Mouse (Mus musculus) heart, embryonic 12.5 days (tissue): ENCODE measurements around the gene Cd24a. TPM values are rescaled to one million over a fixed set of nuclear protein-coding genes. Genes with fewer than 3 reads are reported as not detected.
A peak's percentile ranks its signal among the peaks of the same experiment; 100 is the strongest.

Experiments
- ATAC-seq: fragments of 200-750 bp; cut with Nextera tagmentation; 2 replicates; pipeline ENCODE4 v1.8.0; 2017; ENCODE audit warnings: moderate TSS enrichment, moderate library complexity; ENCODE audit not compliant: insufficient number of reproducible peaks, low FRiP score
- H3K27ac ChIP-seq: fragments of 300-500 bp; sonication (generic); 2 replicates; pipeline ENCODE4 v1.5.1; 2016; ENCODE audit warnings: mild to moderate bottlenecking, moderate library complexity; ENCODE audit not compliant: poor library complexity, severe bottlenecking
- H3K27me3 ChIP-seq: fragments of 300-500 bp; sonication (generic); replicated peaks from 2 replicates; pipeline ENCODE4 v1.6.1; 2016; ENCODE audit warnings: mild to moderate bottlenecking, moderate library complexity
- H3K36me3 ChIP-seq: fragments of 300-500 bp; sonication (generic); 2 replicates; pipeline ENCODE4 v1.6.1; 2016; ENCODE audit warnings: mild to moderate bottlenecking, moderate library complexity
- H3K4me1 ChIP-seq: fragments of 300-500 bp; sonication (generic); replicated peaks from 2 replicates; pipeline ENCODE4 v1.6.1; 2016; ENCODE audit warnings: mild to moderate bottlenecking
- H3K4me2 ChIP-seq: fragments of 300-500 bp; sonication (generic); 2 replicates; pipeline ENCODE4 v1.6.1; 2016; ENCODE audit warnings: mild to moderate bottlenecking, moderate library complexity
- H3K4me3 ChIP-seq: fragments of 300-500 bp; sonication (generic); 2 replicates; pipeline ENCODE4 v1.5.1; 2016; ENCODE audit warnings: mild to moderate bottlenecking
- H3K9ac ChIP-seq: fragments of 300-500 bp; sonication (generic); 2 replicates; pipeline ENCODE4 v1.6.1; 2016; ENCODE audit warnings: mild to moderate bottlenecking, moderate library complexity
- H3K9me3 ChIP-seq: fragments of 300-500 bp; sonication (generic); replicated peaks from 2 replicates; pipeline ENCODE4 v1.6.1; 2016; ENCODE audit warnings: mild to moderate bottlenecking, moderate library complexity
- WGBS: fragments of 180-500 bp; shearing (Covaris S2); methylation state at CpG from one replicate; pipeline ENCODE4 v1.1.7; 2016; 5-methylcytosine and 5-hydroxymethylcytosine counted together
- polyA plus RNA-seq: library from polyadenylated mRNA; unstranded; fragments of >200 nt; fragmentation: Nextera tagmentation; extraction: Ambion mirVana; gene quantifications from 2 replicates; pipeline ENCODE4 v1.2.1, GENCODE M21; 2016

The Cd24a gene
- polyA plus RNA-seq, 1 experiment from 2014 or later, result 89.2 TPM

GRCm38 (mm10) chr10:43603975-43604686 is 26.0 kb downstream of the Cd24a start:
- H3K4me3 ChIP-seq, result no peak overlapping the region
- no peaks in the 10 kb centered on the region for H3K9me3 ChIP-seq
- H3K4me1 ChIP-seq, result peaks cover 19% of the 10 kb centered on the region
- no peaks in the 10 kb centered on the region for H3K27me3 ChIP-seq
- no peak overlapping the region for H3K4me2 ChIP-seq
- H3K27ac ChIP-seq, result no peak overlapping the region
- no peak for ATAC-seq
- H3K9ac ChIP-seq, result no peak overlapping the region
- H3K36me3 ChIP-seq, result no peaks in the 10 kb centered on the region
- WGBS, result 53% methylated on average over 4 of the region's 4 CpGs

GRCm38 (mm10) chr10:43604687-43605250 is 26.7 kb downstream of the Cd24a start:
- Histone ChIP-seq H3K4me3 (no peak overlapping the region), H3K27me3 (no peaks in the 10 kb centered on the region), H3K4me2 (no peak overlapping the region), H3K9me3 (no peaks in the 10 kb centered on the region), H3K27ac (no peak overlapping the region), H3K36me3 (no peaks in the 10 kb centered on the region), H3K9ac (no peak overlapping the region), H3K4me1 (peaks cover 19% of the 10 kb centered on the region)
- WGBS, result 62% methylated on average over 10 of the region's 10 CpGs
- ATAC-seq, result no peak

GRCm38 (mm10) chr10:43605901-43606300 is 27.8 kb downstream of the Cd24a start:
- H3K4me3 ChIP-seq, result no peak overlapping the region
- 76% methylated on average over 7 of the region's 7 CpGs for WGBS
- H3K9me3 ChIP-seq, result no peaks in the 10 kb centered on the region
- peaks cover 17% of the 10 kb centered on the region for H3K4me1 ChIP-seq
- no peak for ATAC-seq
- no peaks in the 10 kb centered on the region for H3K27me3 ChIP-seq
- no peak overlapping the region for H3K9ac ChIP-seq
- no peak overlapping the region for H3K27ac ChIP-seq
- H3K36me3 ChIP-seq, result no peaks in the 10 kb centered on the region
- no peak overlapping the region for H3K4me2 ChIP-seq

DNA sequence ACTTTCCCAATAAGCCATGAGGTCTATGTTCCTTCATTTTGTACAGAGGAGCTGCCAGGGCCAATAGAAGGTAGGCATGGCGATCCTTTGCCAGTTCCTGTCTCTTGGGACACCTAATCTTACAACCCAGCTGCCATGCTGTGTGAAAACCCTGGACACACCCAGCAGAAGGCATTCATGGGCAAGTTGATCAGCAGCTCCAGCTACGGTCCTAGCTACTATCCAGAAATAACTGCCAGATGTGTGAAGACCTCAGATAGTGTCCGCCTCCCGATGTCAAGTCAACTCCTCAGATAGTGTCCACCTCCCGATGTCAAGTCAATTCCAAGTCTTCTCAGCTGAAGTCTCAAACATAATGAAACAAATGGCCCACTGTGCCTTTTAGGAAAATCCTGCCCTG is 31.4 kb downstream of the Cd24a start:
- Histone ChIP-seq H3K27ac (no peak overlapping the region), H3K4me3 (no peak overlapping the region), H3K27me3 (no peaks in the 10 kb centered on the region), H3K9ac (no peak overlapping the region), H3K9me3 (no peaks in the 10 kb centered on the region), H3K4me2 (no peak overlapping the region), H3K4me1 (peaks cover 2% of the 10 kb centered on the region; the same call in 1 of the 2 replicates), H3K36me3 (no peaks in the 10 kb centered on the region)
- WGBS, result 46% methylated on average over 5 of the region's 5 CpGs
- peak; percentile 88 for ATAC-seq

DNA sequence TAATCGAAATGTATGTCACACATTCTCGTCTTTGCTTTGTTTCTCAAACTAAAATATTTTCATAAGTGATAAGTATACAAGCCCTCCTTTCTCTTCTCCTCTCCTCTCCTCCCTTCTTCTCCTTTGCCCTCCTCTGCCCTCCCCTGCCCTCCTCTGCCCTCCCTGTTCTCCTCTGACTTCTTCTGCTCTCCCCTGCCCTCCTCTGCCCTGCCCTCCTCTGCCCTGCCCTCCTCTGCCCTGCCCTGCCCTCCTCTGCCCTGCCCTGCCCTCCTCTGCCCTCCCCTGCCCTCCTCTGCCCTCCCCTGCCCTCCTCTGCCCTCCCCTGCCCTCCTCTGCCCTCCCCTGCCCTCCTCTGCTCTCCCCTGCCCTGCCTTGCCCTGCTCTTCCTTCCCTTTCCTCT is 31.9 kb downstream of the Cd24a start:
- no peak overlapping the region for H3K4me3 ChIP-seq
- 53% methylated on average over 2 of the region's 2 CpGs for WGBS
- H3K36me3 ChIP-seq, result no peaks in the 10 kb centered on the region
- no peaks in the 10 kb centered on the region for H3K9me3 ChIP-seq
- no peak overlapping the region for H3K4me2 ChIP-seq
- no peaks in the 10 kb centered on the region for H3K4me1 ChIP-seq
- H3K9ac ChIP-seq, result no peak overlapping the region
- ATAC-seq, result peak; percentile 82
- H3K27ac ChIP-seq, result no peak overlapping the region
- H3K27me3 ChIP-seq, result no peaks in the 10 kb centered on the region

DNA sequence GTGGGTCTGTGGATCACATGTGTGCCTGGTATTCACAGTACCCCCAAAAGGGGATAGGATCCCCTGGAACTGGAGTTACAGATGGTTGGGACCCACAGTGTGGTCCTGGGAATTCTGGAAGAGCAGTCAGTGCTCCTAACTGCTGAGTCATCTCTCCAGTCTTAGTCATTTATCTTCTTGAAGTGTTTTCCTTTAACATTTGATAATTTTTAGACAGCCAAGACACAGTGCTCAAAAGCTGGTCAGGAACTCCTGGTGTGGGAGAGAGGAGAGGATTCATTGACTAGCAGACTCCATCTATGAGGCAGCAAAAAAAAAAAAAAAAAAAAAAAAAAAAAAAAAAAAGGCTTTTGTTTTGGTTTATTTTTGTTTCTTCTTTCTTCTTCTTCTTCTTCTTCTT is 33.0 kb downstream of the Cd24a start:
- Histone ChIP-seq H3K9me3 (no peaks in the 10 kb centered on the region), H3K36me3 (no peaks in the 10 kb centered on the region), H3K4me3 (no peak overlapping the region), H3K4me1 (no peaks in the 10 kb centered on the region), H3K4me2 (no peak overlapping the region), H3K9ac (no peak overlapping the region), H3K27ac (no peak overlapping the region), H3K27me3 (no peaks in the 10 kb centered on the region)
- ATAC-seq, result peak; percentile 58; the same call in 1 of the 2 replicates

- Histone ChIP-seq H3K27me3 (no peaks in the 10 kb centered on the region), H3K9ac (no peak overlapping the region), H3K4me3 (no peak overlapping the region), H3K4me1 (no peaks in the 10 kb centered on the region), H3K4me2 (no peak overlapping the region), H3K36me3 (no peaks in the 10 kb centered on the region), H3K9me3 (no peaks in the 10 kb centered on the region), H3K27ac (no peak overlapping the region)
- ATAC-seq, result no peak
- WGBS, result 15% methylated on average over 6 of the region's 6 CpGs
These were observed 41.0 kb downstream of the Cd24a start for GRCm38 (mm10) chr10:43619059-43619531.

- Histone ChIP-seq H3K4me1 (no peaks in the 10 kb centered on the region), H3K27ac (no peak overlapping the region), H3K27me3 (no peaks in the 10 kb centered on the region), H3K9ac (no peak overlapping the region), H3K4me2 (no peak overlapping the region), H3K36me3 (no peaks in the 10 kb centered on the region), H3K9me3 (no peaks in the 10 kb centered on the region), H3K4me3 (no peak overlapping the region)
- 70% methylated on average over 2 of the region's 2 CpGs for whole genome bisulfite sequencing
- ATAC-seq, result no peak
These were observed 41.9 kb downstream of the Cd24a start for GRCm38 (mm10) chr10:43619939-43620338.

DNA sequence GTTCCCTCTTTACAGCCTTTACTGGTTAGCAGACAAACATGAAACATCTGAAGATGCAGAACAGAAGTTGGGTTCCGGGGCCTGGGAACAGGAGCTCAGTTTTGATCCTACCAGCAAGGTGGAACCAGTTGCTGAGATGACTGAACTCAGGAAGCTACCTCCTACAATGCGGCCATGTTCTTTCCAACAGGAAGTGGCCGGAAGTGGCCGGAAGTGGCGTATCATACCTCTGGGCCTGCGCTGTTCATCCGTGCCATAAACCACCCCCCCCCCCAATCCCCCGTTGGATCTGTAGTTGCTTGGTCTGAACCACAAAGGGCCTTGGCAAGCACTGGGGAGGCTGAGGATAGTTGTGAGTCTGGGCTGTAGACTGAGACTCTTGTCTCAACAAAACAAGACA is 45.4 kb downstream of the Cd24a start:
- 83% methylated on average over 8 of the region's 8 CpGs for WGBS
- Histone ChIP-seq H3K4me1 (no peaks in the 10 kb centered on the region), H3K27ac (no peak overlapping the region)

GRCm38 (mm10) chr10:43624362-43624761 is 46.3 kb downstream of the Cd24a start:
- Histone ChIP-seq H3K27me3 (no peaks in the 10 kb centered on the region), H3K9me3 (peaks cover 7% of the 10 kb centered on the region; the same call in 1 of the 2 replicates), H3K4me3 (no peak overlapping the region), H3K27ac (no peak overlapping the region), H3K4me2 (no peak overlapping the region), H3K4me1 (no peaks in the 10 kb centered on the region), H3K9ac (no peak overlapping the region), H3K36me3 (no peaks in the 10 kb centered on the region)
- ATAC-seq, result no peak
- 79% methylated on average over 5 of the region's 5 CpGs for WGBS

More for the DNA sequence above, 45.4 kb downstream of the Cd24a start:
- H3K27me3 ChIP-seq, result no peaks in the 10 kb centered on the region
- H3K36me3 ChIP-seq, result no peaks in the 10 kb centered on the region
- ATAC-seq, result no peak
- H3K9me3 ChIP-seq, result peaks cover 7% of the 10 kb centered on the region; the same call in 1 of the 2 replicates
- H3K4me3 ChIP-seq, result no peak overlapping the region
- H3K9ac ChIP-seq, result no peak overlapping the region
- no peak overlapping the region for H3K4me2 ChIP-seq

DNA sequence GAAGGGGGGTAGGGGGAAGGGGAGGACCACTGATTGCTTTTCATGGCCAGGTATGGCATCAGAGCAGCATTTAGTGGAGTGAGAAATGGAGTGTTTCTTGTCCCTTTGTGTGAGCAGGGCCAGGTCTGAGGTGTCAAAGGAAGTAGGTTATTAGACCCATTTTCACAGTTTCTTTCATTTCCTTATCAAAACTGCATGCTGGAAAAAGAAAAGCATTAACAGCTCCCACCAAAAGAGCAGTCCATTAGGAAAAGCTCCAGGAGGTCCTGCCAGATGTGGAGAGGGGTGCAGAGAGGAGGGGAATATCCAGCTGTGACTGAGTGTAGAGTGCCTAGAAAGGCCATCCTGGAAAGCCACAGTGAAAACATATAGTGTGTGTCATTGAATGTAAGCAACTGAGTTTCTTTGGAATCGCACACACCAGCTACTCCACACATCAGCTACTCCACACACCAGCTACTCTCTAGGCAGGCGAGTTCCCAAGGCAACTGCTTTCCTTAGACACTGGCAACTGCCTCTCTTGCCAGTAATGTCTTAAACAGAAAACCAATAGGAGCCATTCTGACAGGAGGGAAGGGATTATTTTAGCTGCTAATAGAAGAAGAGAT is 46.8 kb downstream of the Cd24a start:
- Histone ChIP-seq H3K36me3 (no peaks in the 10 kb centered on the region), H3K4me1 (no peaks in the 10 kb centered on the region), H3K27ac (no peak overlapping the region), H3K27me3 (no peaks in the 10 kb centered on the region), H3K9ac (no peak overlapping the region), H3K4me2 (no peak overlapping the region), H3K9me3 (peaks cover 7% of the 10 kb centered on the region; the same call in 1 of the 2 replicates), H3K4me3 (no peak overlapping the region)
- ATAC-seq, result no peak
- 67% methylated on average over 2 of the region's 2 CpGs for WGBS
